27 mouse cellular contexts compared by ENCODE assay signal in the genomic region with DNA sequence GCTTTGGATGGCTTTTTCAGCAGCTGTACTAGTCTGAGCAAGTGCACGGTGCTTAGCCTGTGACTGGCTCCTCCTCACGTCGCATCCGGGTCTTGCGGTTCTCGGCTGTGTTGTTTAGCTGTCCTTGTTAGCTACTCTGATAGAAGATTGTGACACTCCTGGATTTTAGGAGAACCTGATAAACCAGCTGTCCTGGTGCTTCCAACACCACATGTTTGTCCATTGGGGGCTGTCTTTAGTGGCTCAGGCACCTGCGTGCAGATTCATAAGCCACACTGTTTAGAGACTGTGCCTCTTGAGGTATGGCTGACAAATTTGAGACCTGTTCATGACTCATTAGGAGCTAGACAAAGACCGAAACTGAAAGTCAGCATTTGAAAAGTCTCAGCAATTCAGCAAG. TPM values are rescaled to one million over a fixed set of nuclear protein-coding genes. Genes with fewer than 3 reads are reported as not detected.
DNase-seq lines count a peak whose midpoint lies in the region; ATAC-seq and TF ChIP-seq lines count a peak whose summit lies in the region.
"Had no signal": no experiment of that assay in that cellular context is flagged by ENCODE, and none has a peak within 500 bp of the region (broad histone marks: within the 10 kb centered on the region; RNA-seq: fewer than 3 reads in every experiment).

No protein-coding gene starts in this region.

- H3K4me3 ChIP-seq in embryonic facial prominence, embryonic 14.5 days (ENCODE audit: low read depth, low read length): no peak overlapping the region
- no peak overlapping the region for H3K4me3 ChIP-seq in embryonic facial prominence, embryonic 10.5 days
- no peak overlapping the region for H3K4me3 ChIP-seq in midbrain, embryonic 11.5 days (ENCODE audit: low read depth, low read length)
- H3K4me3 ChIP-seq in thymus, adult 2 months (ENCODE audit: control insufficient read depth, insufficient read depth, low read length): no peak overlapping the region
- H3K4me3 ChIP-seq: forebrain, embryonic 10.5 days; heart, embryonic 15.5 days; hindbrain, embryonic 15.5 days; lung, embryonic 15.5 days; midbrain, embryonic 10.5 days; neural tube, embryonic 12.5 days had no signal

- H3K4me2 ChIP-seq in embryonic facial prominence, embryonic 14.5 days (ENCODE audit: low read depth, low read length): no peak overlapping the region
- no peak overlapping the region for H3K4me2 ChIP-seq in midbrain, embryonic 11.5 days
- H3K4me2 ChIP-seq: heart, embryonic 15.5 days; hindbrain, embryonic 15.5 days; lung, embryonic 15.5 days; neural tube, embryonic 12.5 days had no signal

- H3K9me3 ChIP-seq in embryonic facial prominence, embryonic 14.5 days (ENCODE audit: control insufficient read depth, low read length): 0 out of 2 replicates have a peak, but pooled peaks cover 5% of the 10 kb centered on the region
- peaks cover 5% of the 10 kb centered on the region; the same call in 1 of the 2 replicates for H3K9me3 ChIP-seq in embryonic facial prominence, embryonic 10.5 days
- no peaks in the 10 kb centered on the region; the same call in 1 of the 2 replicates for H3K9me3 ChIP-seq in midbrain, embryonic 11.5 days (ENCODE audit: control insufficient read depth, low read length)
- H3K9me3 ChIP-seq: heart, embryonic 15.5 days; hindbrain, embryonic 15.5 days; lung, embryonic 15.5 days had no signal

- no peaks in the 10 kb centered on the region for H3K27me3 ChIP-seq in embryonic facial prominence, embryonic 14.5 days (replicated peaks; ENCODE audit: control insufficient read depth, insufficient read depth, low read length)
- no peaks in the 10 kb centered on the region for H3K27me3 ChIP-seq in embryonic facial prominence, embryonic 10.5 days (replicated peaks; ENCODE audit: low read depth, poor library complexity, severe bottlenecking)
- H3K27me3 ChIP-seq in midbrain, embryonic 11.5 days (ENCODE audit: control insufficient read depth, insufficient read depth, low read length): no peaks in the 10 kb centered on the region
- H3K27me3 ChIP-seq in thymus, adult 2 months (ENCODE audit: control insufficient read depth, insufficient read depth, low read length): no peaks in the 10 kb centered on the region
- H3K27me3 ChIP-seq: heart, embryonic 15.5 days; hindbrain, embryonic 15.5 days; lung, embryonic 15.5 days; neural tube, embryonic 12.5 days had no signal

- DNase-seq in embryonic facial prominence, embryonic 14.5 days (ENCODE audit: low spot score): peak; percentile 50
- DNase-seq in embryonic facial prominence, embryonic 10.5 days (ENCODE audit: low spot score): no peak
- peak; percentile 40 for DNase-seq in CD4-positive, CD25-positive, alpha-beta regulatory T cell, adult 2 months (ENCODE audit: low read depth, low spot score)
- DNase-seq in gonadal fat pad, adult 2 months (ENCODE audit: low read depth): peak; percentile 75
- peak; percentile 29 for DNase-seq in urinary bladder, adult 2 months (ENCODE audit: low spot score)
- no peak for DNase-seq in embryo, embryonic 10 days (ENCODE audit: low spot score)
- DNase-seq in midbrain, embryonic 11.5 days (ENCODE audit: low spot score, missing footprints): no peak
- no peak for DNase-seq in thymus, adult 2 months
- DNase-seq: adrenal gland, postnatal 14 days; cerebellum, adult 2 months; cerebellum, postnatal 25 days; embryo, embryonic 11 days; gastrocnemius, postnatal 36 days; heart, postnatal 4 days; kidney, postnatal 36 days; right cerebral cortex, postnatal 14 days; spleen, adult 18-20 months; thymus, postnatal 14 days had no signal

- no peak for TF ChIP-seq CTCF in thymus, adult 2 months (IDR thresholded peaks at IDR 0.05; ENCODE audit: borderline replicate concordance, control insufficient read depth, extremely low read depth, insufficient read depth, low read length, poor library complexity)

- H3K4me1 ChIP-seq in embryonic facial prominence, embryonic 14.5 days (ENCODE audit: control insufficient read depth, insufficient read depth, low read length): 0 out of 2 replicates have a peak, but pooled peaks cover 2% of the 10 kb centered on the region
- no peaks in the 10 kb centered on the region for H3K4me1 ChIP-seq in embryonic facial prominence, embryonic 10.5 days
- H3K4me1 ChIP-seq in midbrain, embryonic 11.5 days (ENCODE audit: control insufficient read depth, insufficient read depth, low read length): no peaks in the 10 kb centered on the region; the same call in 1 of the 2 replicates
- no peaks in the 10 kb centered on the region for H3K4me1 ChIP-seq in thymus, adult 2 months (replicated peaks; ENCODE audit: control insufficient read depth, insufficient read depth, low read length)
- H3K4me1 ChIP-seq: forebrain, embryonic 10.5 days; heart, embryonic 15.5 days; hindbrain, embryonic 15.5 days; lung, embryonic 15.5 days; neural tube, embryonic 12.5 days had no signal

- 72% methylated on average over 8 of the region's 8 CpGs for WGBS in embryonic facial prominence, embryonic 14.5 days
- 92% methylated on average over 8 of the region's 8 CpGs for WGBS in embryonic facial prominence, embryonic 10.5 days
- 80% methylated on average over 8 of the region's 8 CpGs for WGBS in midbrain, embryonic 11.5 days
- 95% methylated on average over 8 of the region's 8 CpGs for WGBS in thymus, adult 2 months

- H3K27ac ChIP-seq in embryonic facial prominence, embryonic 14.5 days (replicated peaks; ENCODE audit: low read depth, low read length): no peak overlapping the region
- H3K27ac ChIP-seq in embryonic facial prominence, embryonic 10.5 days (replicated peaks): no peak overlapping the region
- no peak overlapping the region for H3K27ac ChIP-seq in midbrain, embryonic 11.5 days (ENCODE audit: low read depth, low read length)
- H3K27ac ChIP-seq in thymus, adult 2 months (ENCODE audit: control insufficient read depth, insufficient read depth, low read length): no peak overlapping the region
- H3K27ac ChIP-seq: forebrain, embryonic 10.5 days; heart, embryonic 15.5 days; hindbrain, embryonic 15.5 days; liver, embryonic 14.5 days; lung, embryonic 15.5 days; midbrain, embryonic 10.5 days; neural tube, embryonic 12.5 days had no signal

- TF ChIP-seq POLR2A in thymus, adult 2 months (IDR thresholded peaks at IDR 0.05; ENCODE audit: control insufficient read depth, extremely low read depth, insufficient read depth, low read length, poor library complexity): no peak

- H3K9ac ChIP-seq in embryonic facial prominence, embryonic 14.5 days (ENCODE audit: low read depth, low read length): no peak overlapping the region
- no peak overlapping the region for H3K9ac ChIP-seq in midbrain, embryonic 11.5 days (ENCODE audit: low read length)
- H3K9ac ChIP-seq: heart, embryonic 15.5 days; hindbrain, embryonic 15.5 days; liver, embryonic 14.5 days; lung, embryonic 15.5 days; neural tube, embryonic 12.5 days had no signal

- no peaks in the 10 kb centered on the region for H3K36me3 ChIP-seq in embryonic facial prominence, embryonic 14.5 days (ENCODE audit: control insufficient read depth, insufficient read depth, low read length)
- no peaks in the 10 kb centered on the region for H3K36me3 ChIP-seq in embryonic facial prominence, embryonic 10.5 days (replicated peaks)
- H3K36me3 ChIP-seq in midbrain, embryonic 11.5 days (ENCODE audit: control insufficient read depth, insufficient read depth, low read length): no peaks in the 10 kb centered on the region
- no peaks in the 10 kb centered on the region for H3K36me3 ChIP-seq in thymus, adult 2 months (ENCODE audit: control insufficient read depth, insufficient read depth, low read length)
- H3K36me3 ChIP-seq: forebrain, embryonic 10.5 days; heart, embryonic 15.5 days; hindbrain, embryonic 15.5 days; lung, embryonic 15.5 days; midbrain, embryonic 10.5 days; neural tube, embryonic 12.5 days had no signal

- peak; percentile 47 for ATAC-seq in embryonic facial prominence, embryonic 14.5 days (ENCODE audit: low read depth)
- ATAC-seq in midbrain, embryonic 11.5 days (ENCODE audit: low FRiP score): no peak
- ATAC-seq: intestine, postnatal 0 days had no signal

RNA-seq across cellular contexts. Expression of gene Esm1, which starts 26.1 kb away (rescaled TPM):
- 1.8 and 2.3 TPM in 2 replicates for polyA plus RNA-seq in embryonic facial prominence, embryonic 14.5 days (2014; fragmentation: Nextera tagmentation; extraction: Ambion mirVana)
- polyA plus RNA-seq in embryonic facial prominence, embryonic 10.5 days (2016; fragmentation: Nextera tagmentation; extraction: Ambion mirVana): 2.5 and 2.6 TPM in 2 replicates
- polyA plus RNA-seq in gonadal fat pad, adult 2 months (2012; rRNA removed): 3.8 and 4.1 TPM in 2 replicates
- 2.5 and 2.6 TPM in 2 replicates for polyA plus RNA-seq in urinary bladder, adult 2 months (2012; rRNA removed)
- polyA plus RNA-seq in midbrain, embryonic 11.5 days (2014; fragmentation: Nextera tagmentation; extraction: Ambion mirVana): 0.86 and 0.97 TPM in 2 replicates
- polyA plus RNA-seq in thymus, adult 2 months (2012; rRNA removed): 0.58 and 0.73 TPM in 2 replicates

RNA-seq across cellular contexts. Expression of gene Gzmk, which starts 42.4 kb away (rescaled TPM):
- polyA plus RNA-seq in embryonic facial prominence, embryonic 14.5 days (2014; fragmentation: Nextera tagmentation; extraction: Ambion mirVana): not detected in 2 replicates
- not detected in 2 replicates for polyA plus RNA-seq in embryonic facial prominence, embryonic 10.5 days (2016; fragmentation: Nextera tagmentation; extraction: Ambion mirVana)
- not detected in 2 replicates for polyA plus RNA-seq in gonadal fat pad, adult 2 months (2012; rRNA removed)
- 0.07 and 0.23 TPM in 2 replicates for polyA plus RNA-seq in urinary bladder, adult 2 months (2012; rRNA removed)
- not detected in 2 replicates for polyA plus RNA-seq in midbrain, embryonic 11.5 days (2014; fragmentation: Nextera tagmentation; extraction: Ambion mirVana)
- polyA plus RNA-seq in thymus, adult 2 months (2012; rRNA removed): 0.20 TPM in 1 of 2 replicates, not detected in the other
- polyA plus RNA-seq: cerebellum, adult 2 months; forebrain, embryonic 10.5 days; heart, embryonic 15.5 days; intestine, postnatal 0 days; kidney, embryonic 14.5 days; liver, embryonic 14.5 days; lung, embryonic 15.5 days; midbrain, embryonic 10.5 days; neural tube, embryonic 12.5 days had no signal

Comparison
In these comparisons a context has a peak if more than half of its experiments do, and no peak if none do; other contexts are left out.
1. DNase-seq: peak in embryonic facial prominence, embryonic 14.5 days (single experiment), CD4-positive, CD25-positive, alpha-beta regulatory T cell, adult 2 months (single experiment), gonadal fat pad, adult 2 months (single experiment) and urinary bladder, adult 2 months (single experiment); none in embryonic facial prominence, embryonic 10.5 days (single experiment), embryo, embryonic 10 days (single experiment), midbrain, embryonic 11.5 days (single experiment) and thymus, adult 2 months (single experiment).